Mouse (Mus musculus) forebrain, embryonic 10.5 days (tissue): ENCODE results near the gene Gm9736. TPM values are rescaled to one million over a fixed set of nuclear protein-coding genes. Genes with fewer than 3 reads are reported as not detected.
"Not testable (repeated sequence)": the region's sequence is repeated elsewhere in the genome, so short reads cannot be mapped to it uniquely, and the experiment has no call there.

ENCODE experiments used
- DNase-seq: peaks from one replicate; pipeline ENCODE4 v3.0.0-alpha.2; 2017; ENCODE audit warnings: low spot score; ENCODE audit errors: extremely low spot score
- H3K27ac ChIP-seq: fragments of 300-500 bp; sonication (generic); 2 replicates; pipeline ENCODE4 v1.5.1; 2016; ENCODE audit warnings: mild to moderate bottlenecking
- H3K27me3 ChIP-seq: fragments of 300-500 bp; sonication (generic); 2 replicates; pipeline ENCODE4 v1.6.1; 2016; ENCODE audit warnings: mild to moderate bottlenecking; ENCODE audit not compliant: poor library complexity, severe bottlenecking
- H3K36me3 ChIP-seq: fragments of 300-500 bp; sonication (generic); replicated peaks from 2 replicates; pipeline ENCODE4 v1.6.1; 2016; ENCODE audit warnings: mild to moderate bottlenecking, moderate library complexity
- H3K4me1 ChIP-seq: fragments of 300-500 bp; sonication (generic); 2 replicates; pipeline ENCODE4 v1.6.1; 2016
- H3K4me3 ChIP-seq: fragments of 300-500 bp; sonication (generic); 2 replicates; pipeline ENCODE4 v1.5.1; 2016; ENCODE audit warnings: mild to moderate bottlenecking, moderate library complexity
- H3K9me3 ChIP-seq: fragments of 300-500 bp; sonication (generic); 2 replicates; pipeline ENCODE4 v1.6.1; 2016; ENCODE audit warnings: mild to moderate bottlenecking, moderate library complexity
- WGBS: fragments of 180-500 bp; shearing (Covaris S2); methylation state at CpG from one replicate; pipeline ENCODE4 v1.1.7; 2016; 5-methylcytosine and 5-hydroxymethylcytosine counted together
- polyA plus RNA-seq: library from polyadenylated mRNA; unstranded; fragments of >200 nt; fragmentation: Nextera tagmentation; extraction: Ambion mirVana; gene quantifications from 2 replicates; pipeline ENCODE4 v1.2.1, GENCODE M21; 2016

Gene Gm9736
- polyA plus RNA-seq, 1 experiment from 2014 or later = not detected

GRCm38 (mm10) chr10:77759582-77759981 is 8.4 kb upstream of the Gm9736 start, which contains the start of gene Gm3233:
TSS of gene Gm3233 (minus strand) at chr10:77759682.
- WGBS = 43% methylated on average over 1 of the region's 1 CpGs
- not testable (repeated sequence) for H3K4me1 ChIP-seq

GRCm38 (mm10) chr10:77753448-77753847 is 2.3 kb upstream of the Gm9736 start:
- Histone ChIP-seq H3K27me3 (no peaks in the 10 kb centered on the region), H3K4me1 (peaks cover 9% of the 10 kb centered on the region), H3K27ac (no peak overlapping the region), H3K4me3 (no peak overlapping the region), H3K9me3 (no peaks in the 10 kb centered on the region), H3K36me3 (no peaks in the 10 kb centered on the region)
- no peak for DNase-seq

More at GRCm38 (mm10) chr10:77759582-77759981, 8.4 kb upstream of the Gm9736 start, which contains the start of gene Gm3233:
- H3K27ac ChIP-seq, H3K27me3 ChIP-seq, DNase-seq, H3K36me3 ChIP-seq, H3K9me3 ChIP-seq, H3K4me3 ChIP-seq: not testable (repeated sequence)

- not testable (repeated sequence) for H3K27me3 ChIP-seq, H3K4me1 ChIP-seq, H3K36me3 ChIP-seq, DNase-seq, H3K27ac ChIP-seq, H3K4me3 ChIP-seq, H3K9me3 ChIP-seq
- WGBS = 68% methylated on average over 3 of the region's 3 CpGs
These were observed 1.2 kb upstream of the Gm9736 start for GRCm38 (mm10) chr10:77752312-77752711.

GRCm38 (mm10) chr10:77750686-77751085 is 468 bp downstream of the Gm9736 start:
- WGBS = 81% methylated on average over 1 of the region's 1 CpGs
- not testable (repeated sequence) for H3K4me1 ChIP-seq, DNase-seq, H3K36me3 ChIP-seq, H3K4me3 ChIP-seq, H3K9me3 ChIP-seq, H3K27me3 ChIP-seq
- H3K27ac ChIP-seq = 0 out of 2 replicates have a peak overlapping the region, but pooled peaks have one; percentile 20

GRCm38 (mm10) chr10:77741924-77742688 is 9.0 kb downstream of the Gm9736 start, which contains the start of gene Gm18596:
TSS of gene Gm18596 (minus strand) at chr10:77742638.
- H3K9me3 ChIP-seq, H3K4me3 ChIP-seq, H3K27me3 ChIP-seq, H3K36me3 ChIP-seq, DNase-seq: not testable (repeated sequence)
- peaks cover 32% of the 10 kb centered on the region for H3K4me1 ChIP-seq
- peak within 1 kb of the TSS; percentile 60; the same call in 1 of the 2 replicates for H3K27ac ChIP-seq
- WGBS = 52% methylated on average over 5 of the region's 5 CpGs

GRCm38 (mm10) chr10:77738929-77739328 is 12.2 kb downstream of the Gm9736 start:
- H3K4me1 ChIP-seq = peaks cover 37% of the 10 kb centered on the region
- no peaks in the 10 kb centered on the region for H3K27me3 ChIP-seq
- no peak overlapping the region for H3K4me3 ChIP-seq
- no peak for DNase-seq
- peaks cover 12% of the 10 kb centered on the region for H3K9me3 ChIP-seq
- 89% methylated on average over 4 of the region's 4 CpGs for WGBS
- no peaks in the 10 kb centered on the region for H3K36me3 ChIP-seq
- H3K27ac ChIP-seq = no peak overlapping the region

- Histone ChIP-seq H3K4me1 (peaks cover 21% of the 10 kb centered on the region), H3K27ac (no peak overlapping the region), H3K27me3 (no peaks in the 10 kb centered on the region), H3K4me3 (no peak overlapping the region), H3K9me3 (peaks cover 12% of the 10 kb centered on the region), H3K36me3 (no peaks in the 10 kb centered on the region)
- no peak for DNase-seq
- WGBS = 83% methylated on average over 1 of the region's 1 CpGs
These were observed 15.2 kb downstream of the Gm9736 start for GRCm38 (mm10) chr10:77735928-77736327.

GRCm38 (mm10) chr10:77729241-77729640 is 21.9 kb downstream of the Gm9736 start:
- DNase-seq = no peak
- Histone ChIP-seq H3K9me3 (peaks cover 3% of the 10 kb centered on the region; the same call in 1 of the 2 replicates), H3K27ac (no peak overlapping the region), H3K27me3 (no peaks in the 10 kb centered on the region), H3K36me3 (no peaks in the 10 kb centered on the region), H3K4me3 (no peak overlapping the region), H3K4me1 (peaks cover 4% of the 10 kb centered on the region; the same call in 1 of the 2 replicates)
- 50% methylated on average over 4 of the region's 4 CpGs for WGBS

- 60% methylated on average over 4 of the region's 4 CpGs for WGBS
- no peak for DNase-seq
- Histone ChIP-seq H3K4me3 (no peak overlapping the region), H3K27me3 (no peaks in the 10 kb centered on the region), H3K4me1 (peaks cover 4% of the 10 kb centered on the region; the same call in 1 of the 2 replicates), H3K36me3 (no peaks in the 10 kb centered on the region), H3K27ac (no peak overlapping the region), H3K9me3 (no peaks in the 10 kb centered on the region)
These were observed 22.9 kb downstream of the Gm9736 start for GRCm38 (mm10) chr10:77728280-77728679.

GRCm38 (mm10) chr10:77726186-77726585 is 25.0 kb downstream of the Gm9736 start, which contains the start of gene Gm10100:
TSS of gene Gm10100 (plus strand) at chr10:77726486.
- H3K9me3 ChIP-seq = no peaks in the 10 kb centered on the region
- H3K4me1 ChIP-seq = peaks cover 4% of the 10 kb centered on the region; the same call in 1 of the 2 replicates
- H3K4me3 ChIP-seq = no peak within 1 kb of the TSS
- no peak for DNase-seq
- H3K36me3 ChIP-seq = no peaks in the 10 kb centered on the region
- H3K27me3 ChIP-seq = no peaks in the 10 kb centered on the region
- no peak within 1 kb of the TSS for H3K27ac ChIP-seq
- 44% methylated on average over 3 of the region's 3 CpGs for WGBS

- no peak overlapping the region for H3K27ac ChIP-seq
- H3K27me3 ChIP-seq = no peaks in the 10 kb centered on the region
- DNase-seq = no peak
- peaks cover 7% of the 10 kb centered on the region; the same call in 1 of the 2 replicates for H3K9me3 ChIP-seq
- no peak overlapping the region for H3K4me3 ChIP-seq
- H3K36me3 ChIP-seq = no peaks in the 10 kb centered on the region
- peaks cover 4% of the 10 kb centered on the region; the same call in 1 of the 2 replicates for H3K4me1 ChIP-seq
- 73% methylated on average over 8 of the region's 8 CpGs for WGBS
These were observed 26.3 kb downstream of the Gm9736 start for GRCm38 (mm10) chr10:77724855-77725254.

- 89% methylated on average over 1 of the region's 1 CpGs for WGBS
- not testable (repeated sequence) for H3K4me1 ChIP-seq, H3K27ac ChIP-seq, DNase-seq, H3K36me3 ChIP-seq, H3K27me3 ChIP-seq, H3K9me3 ChIP-seq, H3K4me3 ChIP-seq
These were observed 30.9 kb downstream of the Gm9736 start, which contains the start of gene Krtap12-1 for GRCm38 (mm10) chr10:77720299-77720698. TSS of gene Krtap12-1 (plus strand) at chr10:77720599.

GRCm38 (mm10) chr10:77715507-77715906 is 35.6 kb downstream of the Gm9736 start, which contains the start of gene Gm10142:
TSS of gene Gm10142 (plus strand) at chr10:77715807.
- Histone ChIP-seq H3K4me1 (no peaks in the 10 kb centered on the region), H3K36me3 (no peaks in the 10 kb centered on the region), H3K4me3 (no peak within 1 kb of the TSS), H3K27me3 (no peaks in the 10 kb centered on the region), H3K9me3 (peaks cover 11% of the 10 kb centered on the region; the same call in 1 of the 2 replicates), H3K27ac (no peak within 1 kb of the TSS)
- no peak for DNase-seq
- WGBS = 90% methylated on average over 1 of the region's 1 CpGs
